Mouse (Mus musculus): ENCODE data around the gene Tmod3. TPM values are rescaled to one million over a fixed set of nuclear protein-coding genes. Genes with fewer than 3 reads are reported as not detected.

Gene Tmod3
- polyA plus RNA-seq, 2 experiments, result 48.8 to 120 TPM

GRCm38 (mm10) chr9:75528096-75528495 is 31.4 kb downstream of the Tmod3 start:
- DNase-seq (ENCODE audit: low spot score), result no peak
- WGBS, result 92% methylated on average over 9 of the region's 9 CpGs

DNA sequence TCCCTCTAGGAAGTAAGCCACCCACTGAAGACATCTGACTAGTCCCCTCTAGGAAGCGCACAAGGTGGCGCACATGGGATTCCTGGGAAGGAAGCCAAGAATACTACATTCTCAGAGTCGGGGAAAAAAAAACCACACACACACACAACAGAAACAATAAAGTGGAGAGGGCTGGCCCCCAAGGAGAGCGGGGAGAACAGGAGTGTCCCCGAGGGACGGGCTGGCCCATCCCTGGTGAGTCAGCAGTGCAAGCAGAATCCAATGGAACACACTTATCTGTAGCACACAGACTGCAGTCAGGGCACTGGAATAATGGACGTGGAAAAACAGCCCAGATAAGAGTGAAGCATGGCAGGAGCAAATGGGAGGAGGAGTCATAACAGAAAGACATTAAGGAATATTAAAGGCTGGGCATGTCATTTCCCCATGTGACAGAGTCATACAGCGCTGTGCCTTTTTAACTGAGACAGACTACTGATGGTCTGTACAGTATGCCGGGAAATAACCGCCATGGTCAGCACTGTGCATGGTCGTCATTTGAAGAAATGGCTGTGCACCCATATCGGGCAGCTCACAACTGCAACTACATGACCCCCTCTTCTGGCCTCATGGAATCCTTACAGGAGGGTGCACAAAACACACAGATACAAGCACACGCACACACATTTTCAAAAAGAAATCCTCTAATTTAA is 31.9 kb downstream of the Tmod3 start:
- no peak for TF ChIP-seq POLR2A (IDR thresholded peaks at IDR 0.05; ENCODE audit: borderline replicate concordance, extremely low read depth, insufficient read depth, insufficient read length)
- H3K9ac ChIP-seq (ENCODE audit: low read depth, low read length, severe bottlenecking), result no peak overlapping the region
- H3K9me3 ChIP-seq (ENCODE audit: control insufficient read depth, low read length), result no peaks in the 10 kb centered on the region
- no peaks in the 10 kb centered on the region for H3K4me1 ChIP-seq (ENCODE audit: control insufficient read depth, insufficient read depth, low read length)
- no peak overlapping the region for H3K4me2 ChIP-seq (replicated peaks; ENCODE audit: low read depth, low read length, severe bottlenecking)
- WGBS, result 83% methylated on average over 13 of the region's 13 CpGs
- DNase-seq (ENCODE audit: low spot score) (no peak), ATAC-seq (ENCODE audit: low FRiP score, low read depth) (no peak)
- no peak overlapping the region for H3K4me3 ChIP-seq (replicated peaks; ENCODE audit: low read length)
- H3K36me3 ChIP-seq (ENCODE audit: control insufficient read depth, insufficient read depth, low read length), result peaks cover 31% of the 10 kb centered on the region
- H3K27me3 ChIP-seq (ENCODE audit: control insufficient read depth, insufficient read depth, low read length), result no peaks in the 10 kb centered on the region
- no peak overlapping the region for H3K27ac ChIP-seq (replicated peaks; ENCODE audit: low read depth, low read length)

More at GRCm38 (mm10) chr9:75528096-75528495, 31.4 kb downstream of the Tmod3 start:
- no peak for TF ChIP-seq POLR2A (IDR thresholded peaks at IDR 0.05; ENCODE audit: borderline replicate concordance, extremely low read depth, insufficient read depth, insufficient read length)
- Histone ChIP-seq H3K9ac (ENCODE audit: low read depth, low read length, severe bottlenecking) (no peak overlapping the region), H3K27me3 (ENCODE audit: control insufficient read depth, insufficient read depth, low read length) (no peaks in the 10 kb centered on the region), H3K36me3 (ENCODE audit: control insufficient read depth, insufficient read depth, low read length) (peaks cover 31% of the 10 kb centered on the region), H3K4me2 (replicated peaks; ENCODE audit: low read depth, low read length, severe bottlenecking) (no peak overlapping the region), H3K4me1 (ENCODE audit: control insufficient read depth, insufficient read depth, low read length) (no peaks in the 10 kb centered on the region), H3K4me3 (replicated peaks; ENCODE audit: low read length) (no peak overlapping the region), H3K9me3 (ENCODE audit: control insufficient read depth, low read length) (no peaks in the 10 kb centered on the region), H3K27ac (replicated peaks; ENCODE audit: low read depth, low read length) (no peak overlapping the region)
- no peak for ATAC-seq (ENCODE audit: low FRiP score, low read depth)

- no peak for TF ChIP-seq POLR2A (IDR thresholded peaks at IDR 0.05; ENCODE audit: borderline replicate concordance, extremely low read depth, insufficient read depth, insufficient read length)
- H3K4me2 ChIP-seq (replicated peaks; ENCODE audit: low read depth, low read length, severe bottlenecking), result no peak overlapping the region
- ATAC-seq (ENCODE audit: low FRiP score, low read depth) (no peak), DNase-seq (ENCODE audit: low spot score) (no peak)
- no peaks in the 10 kb centered on the region for H3K27me3 ChIP-seq (ENCODE audit: control insufficient read depth, insufficient read depth, low read length)
- H3K9me3 ChIP-seq (ENCODE audit: control insufficient read depth, low read length), result no peaks in the 10 kb centered on the region
- H3K4me3 ChIP-seq (replicated peaks; ENCODE audit: low read length), result no peak overlapping the region
- H3K27ac ChIP-seq (replicated peaks; ENCODE audit: low read depth, low read length), result no peak overlapping the region
- no peak overlapping the region for H3K9ac ChIP-seq (ENCODE audit: low read depth, low read length, severe bottlenecking)
- H3K4me1 ChIP-seq (ENCODE audit: control insufficient read depth, insufficient read depth, low read length), result no peaks in the 10 kb centered on the region
- 41% methylated on average over 6 of the region's 6 CpGs for WGBS
- H3K36me3 ChIP-seq (ENCODE audit: control insufficient read depth, insufficient read depth, low read length), result peaks cover 10% of the 10 kb centered on the region
Measured at GRCm38 (mm10) chr9:75523646-75524045, 35.8 kb downstream of the Tmod3 start.

DNA sequence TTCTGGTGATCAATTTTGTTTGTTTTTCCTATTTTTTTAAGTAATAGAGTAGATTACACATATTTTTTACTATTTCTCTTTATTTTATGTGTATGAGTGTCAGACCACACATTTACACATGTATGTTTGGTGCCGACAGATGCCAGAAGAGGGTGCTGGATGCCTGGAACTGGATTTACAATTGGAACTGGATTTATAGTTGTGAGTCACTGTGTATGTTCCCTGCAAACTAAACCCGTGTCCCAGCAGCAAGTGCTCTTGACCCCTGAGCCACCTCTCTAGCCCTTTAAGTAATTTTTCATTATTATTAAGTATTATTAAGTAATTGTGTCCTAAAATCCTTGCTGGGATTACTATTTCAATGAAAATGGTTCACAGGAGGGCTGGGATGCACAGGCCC is 37.2 kb downstream of the Tmod3 start:
- WGBS, result 70% methylated on average over 2 of the region's 2 CpGs
- no peaks in the 10 kb centered on the region for H3K27me3 ChIP-seq (ENCODE audit: control insufficient read depth, insufficient read depth, low read length)
- no peak overlapping the region for H3K27ac ChIP-seq (replicated peaks; ENCODE audit: low read depth, low read length)

DNA sequence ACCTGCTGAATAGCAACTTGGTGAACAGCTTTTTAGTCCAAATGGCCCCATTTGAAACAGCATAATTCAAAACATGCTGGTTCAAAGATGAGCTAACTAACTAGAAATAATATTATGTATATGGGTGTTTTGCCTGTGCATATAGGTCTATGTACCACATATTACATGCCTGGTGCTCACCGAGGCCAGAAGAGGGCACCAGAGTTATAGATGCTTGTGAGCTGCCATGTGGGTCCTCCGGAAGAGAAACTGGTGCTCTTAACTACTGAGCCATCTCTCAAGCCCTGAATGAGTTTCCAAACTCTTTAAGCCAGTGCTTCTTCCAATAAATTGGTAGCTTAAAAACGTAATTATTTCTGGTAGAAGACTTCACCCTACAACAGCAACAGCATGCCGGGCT is 37.7 kb downstream of the Tmod3 start:
- DNase-seq (ENCODE audit: low spot score), result peak; percentile 54

More for the DNA sequence above, 37.2 kb downstream of the Tmod3 start:
- Histone ChIP-seq H3K4me1 (ENCODE audit: control insufficient read depth, insufficient read depth, low read length) (no peaks in the 10 kb centered on the region), H3K9ac (ENCODE audit: low read depth, low read length, severe bottlenecking) (no peak overlapping the region), H3K4me2 (replicated peaks; ENCODE audit: low read depth, low read length, severe bottlenecking) (no peak overlapping the region), H3K4me3 (replicated peaks; ENCODE audit: low read length) (no peak overlapping the region), H3K9me3 (ENCODE audit: control insufficient read depth, low read length) (no peaks in the 10 kb centered on the region), H3K36me3 (ENCODE audit: control insufficient read depth, insufficient read depth, low read length) (no peaks in the 10 kb centered on the region)
- TF ChIP-seq POLR2A (IDR thresholded peaks at IDR 0.05; ENCODE audit: borderline replicate concordance, extremely low read depth, insufficient read depth, insufficient read length), result no peak
- ATAC-seq (ENCODE audit: low FRiP score, low read depth) (no peak), DNase-seq (ENCODE audit: low spot score) (no peak)

More for the DNA sequence above, 37.7 kb downstream of the Tmod3 start:
- no peak overlapping the region for H3K27ac ChIP-seq (replicated peaks; ENCODE audit: low read depth, low read length)
- no peaks in the 10 kb centered on the region for H3K4me1 ChIP-seq (ENCODE audit: control insufficient read depth, insufficient read depth, low read length)
- H3K27me3 ChIP-seq (ENCODE audit: control insufficient read depth, insufficient read depth, low read length), result no peaks in the 10 kb centered on the region
- no peak for ATAC-seq (ENCODE audit: low FRiP score, low read depth)
- H3K4me2 ChIP-seq (replicated peaks; ENCODE audit: low read depth, low read length, severe bottlenecking), result no peak overlapping the region
- H3K4me3 ChIP-seq (replicated peaks; ENCODE audit: low read length), result no peak overlapping the region
- no peaks in the 10 kb centered on the region for H3K9me3 ChIP-seq (ENCODE audit: control insufficient read depth, low read length)
- WGBS, result 56% methylated on average over 4 of the region's 4 CpGs
- no peak overlapping the region for H3K9ac ChIP-seq (ENCODE audit: low read depth, low read length, severe bottlenecking)
- no peaks in the 10 kb centered on the region for H3K36me3 ChIP-seq (ENCODE audit: control insufficient read depth, insufficient read depth, low read length)
- no peak for TF ChIP-seq POLR2A (IDR thresholded peaks at IDR 0.05; ENCODE audit: borderline replicate concordance, extremely low read depth, insufficient read depth, insufficient read length)

Data from limb, embryonic 14.5 days (tissue).